Mouse (Mus musculus) brain, embryonic 14.5 days (tissue): ENCODE measurements around the gene Map7d1. TPM values are rescaled to one million over a fixed set of nuclear protein-coding genes. Genes with fewer than 3 reads are reported as not detected.

ENCODE experiments used
- DNase-seq: peaks from one replicate; pipeline ENCODE4 v3.0.0-alpha.2; 2011; ENCODE audit warnings: low read depth
- CTCF ChIP-seq: fragments of 200-500 bp; IDR thresholded peaks from 2 replicates; pipeline ENCODE4 v1.5.1; 2012; ENCODE audit warnings: inconsistent platforms, mild to moderate bottlenecking, moderate library complexity, borderline replicate concordance; ENCODE audit not compliant: insufficient read depth, insufficient read length; ENCODE audit errors: extremely low read depth
- POLR2A ChIP-seq: fragments of 200-500 bp; IDR thresholded peaks from 2 replicates; pipeline ENCODE4 v1.6.1; 2012; ENCODE audit warnings: mild to moderate bottlenecking, inconsistent platforms, borderline replicate concordance; ENCODE audit not compliant: poor library complexity, insufficient read depth, insufficient read length, severe bottlenecking; ENCODE audit errors: extremely low read depth
- polyA plus RNA-seq: library from polyadenylated mRNA; depleted of rRNA; stranded (reverse); fragments of >200 nt; gene quantifications from 2 replicates; pipeline ENCODE4 v1.2.3, GENCODE M21; 2012

The Map7d1 gene
- polyA plus RNA-seq, 1 experiment = 209 TPM

DNA sequence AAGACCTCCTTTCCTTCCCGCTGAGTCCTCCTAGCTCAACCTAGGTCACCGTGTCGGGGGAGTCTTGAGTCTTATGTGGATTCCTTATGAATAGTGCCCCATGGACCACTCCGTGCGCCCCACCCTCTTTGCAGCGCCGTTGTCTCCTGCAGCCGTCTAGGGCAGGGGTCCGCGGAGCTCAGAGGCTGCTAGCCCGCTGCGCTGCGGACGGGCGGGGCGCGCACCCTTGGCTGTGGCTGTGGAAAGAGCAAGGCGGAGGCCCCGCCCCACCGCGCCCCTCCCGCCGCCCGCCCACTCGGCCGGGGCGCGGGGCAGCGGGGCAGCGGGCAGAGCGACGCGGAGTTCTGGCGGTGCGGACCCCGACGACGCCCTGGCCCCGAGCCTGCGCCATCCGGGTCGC, 30.3 kb upstream of the Map7d1 start, which contains the start of gene Col8a2:
Gene Col8a2, plus strand, starts transcription at position 302 of the 400 bp plus-strand sequence.
- no peak for TF ChIP-seq POLR2A
- TF ChIP-seq CTCF = no peak
- DNase-seq = no peak

GRCm38 (mm10) chr4:126283582-126283981, 27.4 kb upstream of the Map7d1 start:
- DNase-seq = no peak
- TF ChIP-seq CTCF (no peak), POLR2A (no peak)

DNA sequence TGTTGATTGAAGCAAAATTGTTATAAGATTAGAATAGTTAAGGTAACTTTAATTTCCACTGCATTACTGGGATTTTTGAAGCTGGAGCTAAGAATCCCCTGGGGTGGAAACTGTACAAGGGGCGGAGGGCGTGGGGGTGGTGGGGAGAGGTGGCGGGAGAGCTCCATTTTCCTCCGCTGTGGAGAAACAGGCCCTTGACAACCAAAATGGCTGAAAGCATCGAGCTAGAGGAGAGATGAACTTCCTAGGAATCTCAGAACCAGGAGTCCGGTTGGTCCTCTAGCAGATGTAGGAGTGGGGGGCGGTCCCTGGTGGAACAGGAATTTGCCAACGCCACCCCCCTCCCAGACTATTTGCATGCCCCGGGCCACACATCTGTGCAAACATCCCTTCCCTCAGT, 25.6 kb upstream of the Map7d1 start:
- TF ChIP-seq POLR2A = no peak
- no peak for TF ChIP-seq CTCF
- DNase-seq = no peak

- TF ChIP-seq CTCF (no peak), POLR2A (no peak)
- no peak for DNase-seq
Measured at GRCm38 (mm10) chr4:126278961-126279360, 22.8 kb upstream of the Map7d1 start.

DNA sequence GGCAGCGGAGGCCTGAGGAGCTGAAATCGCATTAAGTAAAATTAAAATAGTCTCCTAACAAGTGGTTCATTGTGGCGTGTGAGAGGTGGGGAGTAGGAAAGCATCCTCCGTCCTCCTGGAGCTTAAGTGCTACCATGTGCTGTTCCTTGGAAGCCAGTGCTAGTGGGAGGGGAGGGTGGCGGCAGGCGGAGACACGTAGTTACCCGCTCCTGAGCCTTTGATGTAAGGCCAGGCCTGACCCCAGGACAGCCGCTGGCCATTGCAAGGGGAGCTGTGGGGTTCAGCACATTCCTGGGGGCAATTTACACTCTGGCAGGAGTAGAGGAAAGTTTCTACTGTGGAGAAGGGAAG, 22.4 kb upstream of the Map7d1 start:
- TF ChIP-seq CTCF = no peak
- no peak for DNase-seq

- peak; percentile 56 for DNase-seq
- TF ChIP-seq CTCF (peak; percentile 79), POLR2A (no peak)
Measured at GRCm38 (mm10) chr4:126277906-126278564, 21.9 kb upstream of the Map7d1 start.

DNA sequence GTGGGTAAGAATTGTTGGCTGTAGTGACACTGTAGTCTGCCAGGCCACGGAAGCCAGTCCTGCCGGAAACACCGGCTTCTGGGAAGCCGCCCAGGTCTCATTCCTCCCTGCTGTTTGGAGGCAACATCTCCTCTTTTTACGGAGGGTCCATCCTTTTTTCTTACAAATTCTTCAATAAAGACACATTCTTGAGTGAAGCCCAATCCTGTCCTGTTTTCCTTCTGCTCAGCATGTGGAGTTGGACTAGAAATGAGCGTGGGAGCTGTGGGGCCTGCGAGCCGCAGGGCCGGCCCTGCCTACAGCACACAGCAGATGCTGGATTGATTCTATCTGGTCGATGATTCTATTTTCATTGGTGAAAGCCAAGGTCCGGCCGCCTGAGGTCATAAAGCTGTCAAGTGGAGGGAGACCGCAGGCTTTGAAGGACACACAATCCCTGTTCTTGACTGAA, 19.6 kb upstream of the Map7d1 start:
- DNase-seq = no peak
- TF ChIP-seq POLR2A = no peak
- TF ChIP-seq CTCF = no peak

GRCm38 (mm10) chr4:126275081-126275480, 18.9 kb upstream of the Map7d1 start:
- DNase-seq = no peak
- no peak for TF ChIP-seq POLR2A
- no peak for TF ChIP-seq CTCF

GRCm38 (mm10) chr4:126273753-126274152, 17.6 kb upstream of the Map7d1 start:
- TF ChIP-seq CTCF = no peak
- TF ChIP-seq POLR2A = no peak
- no peak for DNase-seq

DNA sequence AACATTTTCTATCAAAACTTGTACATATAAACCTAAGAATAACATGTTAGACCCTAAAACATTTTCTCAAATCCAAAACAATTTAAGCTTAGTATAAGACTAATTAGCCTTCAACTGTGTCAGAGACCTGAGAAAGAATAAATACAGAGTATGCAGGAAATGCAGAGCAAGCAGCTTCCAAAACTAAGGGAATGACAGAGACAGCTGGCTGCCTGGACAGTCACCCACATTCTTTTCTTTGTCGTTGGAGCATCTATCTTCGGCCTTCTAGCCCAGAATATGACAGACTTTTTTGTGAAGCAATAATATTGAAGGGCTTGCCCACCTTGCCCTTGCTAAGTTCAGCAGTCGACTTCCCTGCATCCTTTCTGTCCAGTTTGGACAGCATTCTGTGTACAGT, 13.1 kb upstream of the Map7d1 start:
- TF ChIP-seq POLR2A = no peak
- TF ChIP-seq CTCF = no peak
- DNase-seq = no peak

GRCm38 (mm10) chr4:126262119-126262807, 6.1 kb upstream of the Map7d1 start, which contains the start of gene Trappc3:
Gene Trappc3 (plus strand): TSS chr4:126262325.
- peak; percentile 99 for DNase-seq
- peak; percentile 56; the same call in 1 of the 2 replicates for TF ChIP-seq POLR2A
- peak; percentile 98 for TF ChIP-seq CTCF

GRCm38 (mm10) chr4:126261675-126262074, 5.5 kb upstream of the Map7d1 start:
- DNase-seq = no peak
- TF ChIP-seq CTCF = no peak
- TF ChIP-seq POLR2A = no peak

- TF ChIP-seq POLR2A (no peak), CTCF (no peak)
- no peak for DNase-seq
Measured at GRCm38 (mm10) chr4:126261266-126261665, 5.1 kb upstream of the Map7d1 start.
